Mouse (Mus musculus) layer of hippocampus, adult 18-20 months (tissue): ENCODE measurements around the gene Rad51c. TPM values are rescaled to one million over a fixed set of nuclear protein-coding genes. Genes with fewer than 3 reads are reported as not detected.
"Not testable (repeated sequence)": the region's sequence is repeated elsewhere in the genome, so short reads cannot be mapped to it uniquely, and the experiment has no call there.

Experiments used
- DNase-seq, 2 experiments: peaks; one replicate each; pipeline ENCODE4 v3.0.0; 2022; ENCODE audit warnings: low spot score in 2 of 2
- total RNA-seq, 2 experiments: library from RNA; stranded (reverse); gene quantifications; 2 replicates each; pipeline ENCODE4 v1.2.3; 2021

The Rad51c gene
- total RNA-seq, 2 experiments from 2014 or later: 4.5 to 4.6 TPM

DNA sequence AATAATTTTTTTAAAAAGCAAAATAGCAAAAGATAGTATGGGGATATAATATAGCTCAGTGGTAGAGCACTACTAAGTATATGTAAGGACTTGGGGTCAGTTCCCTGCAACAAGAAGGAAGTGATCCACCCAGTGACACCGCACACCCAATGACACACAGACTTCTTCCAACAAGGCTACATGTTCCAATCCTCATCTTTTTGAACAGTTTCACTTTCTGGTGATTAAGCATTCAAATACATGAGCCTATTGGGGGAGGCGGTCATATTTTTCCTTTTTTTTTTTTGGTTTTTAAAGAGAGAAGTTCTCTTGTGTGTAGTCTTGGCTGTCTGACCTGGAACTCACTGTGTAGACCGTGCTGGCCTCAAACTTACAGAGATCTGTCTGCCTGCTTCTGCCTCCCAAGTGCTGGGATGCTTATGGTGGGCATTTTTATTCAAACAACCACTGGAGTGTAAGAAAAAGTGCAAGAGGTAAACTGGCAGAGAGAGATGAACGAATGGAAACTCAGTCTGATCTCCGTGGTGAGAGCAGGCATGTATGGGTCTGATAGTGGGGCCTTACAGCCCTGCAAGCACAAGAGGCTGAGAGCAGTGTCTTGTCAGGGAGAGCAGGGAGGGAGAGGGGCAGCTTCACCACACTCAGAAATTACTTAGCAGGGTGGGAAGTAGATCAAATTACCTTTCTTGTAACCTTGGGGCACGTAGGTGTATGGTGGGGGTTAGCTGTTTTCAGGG is 28.3 kb upstream of the Rad51c start:
- DNase-seq: no peak

DNA sequence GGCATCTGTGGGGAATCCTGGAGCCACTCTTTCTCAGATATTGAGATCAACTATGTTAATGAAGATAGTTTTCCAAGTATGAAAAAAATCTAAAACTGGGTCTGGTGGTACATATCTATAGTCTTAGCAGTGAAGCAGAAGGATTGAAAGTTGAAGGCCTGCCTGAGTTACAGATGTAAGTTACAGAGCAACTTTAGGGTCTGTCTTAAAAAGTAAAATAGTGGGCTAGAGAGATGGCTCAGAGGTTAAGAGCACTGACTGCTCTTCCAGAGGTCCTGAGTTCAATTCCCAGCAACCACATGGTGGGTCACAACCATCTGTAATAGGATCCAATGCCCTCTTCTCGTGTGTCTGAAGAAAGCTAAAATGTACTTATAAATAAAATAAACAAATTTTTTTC is 27.7 kb upstream of the Rad51c start:
- DNase-seq: no peak

DNA sequence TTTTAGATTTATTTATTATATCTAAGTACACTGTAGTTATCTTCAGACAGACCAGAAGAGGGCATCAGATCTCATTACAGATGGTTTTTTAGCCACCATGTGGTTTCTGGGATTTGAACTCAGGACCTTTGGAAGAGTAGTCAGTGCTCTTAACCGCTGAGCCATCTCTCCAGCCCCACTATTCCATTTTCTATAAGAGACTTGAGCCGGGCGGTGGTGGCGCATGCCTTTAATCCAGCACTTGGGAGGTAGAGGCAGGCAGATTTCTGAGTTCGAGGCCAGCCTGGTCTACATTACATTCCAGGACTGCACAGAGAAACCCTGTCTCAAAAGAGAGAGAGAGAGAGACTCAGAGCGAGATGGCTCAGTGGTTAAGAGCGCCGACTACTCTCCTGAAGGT is 27.1 kb upstream of the Rad51c start:
- not testable (repeated sequence) for DNase-seq

DNA sequence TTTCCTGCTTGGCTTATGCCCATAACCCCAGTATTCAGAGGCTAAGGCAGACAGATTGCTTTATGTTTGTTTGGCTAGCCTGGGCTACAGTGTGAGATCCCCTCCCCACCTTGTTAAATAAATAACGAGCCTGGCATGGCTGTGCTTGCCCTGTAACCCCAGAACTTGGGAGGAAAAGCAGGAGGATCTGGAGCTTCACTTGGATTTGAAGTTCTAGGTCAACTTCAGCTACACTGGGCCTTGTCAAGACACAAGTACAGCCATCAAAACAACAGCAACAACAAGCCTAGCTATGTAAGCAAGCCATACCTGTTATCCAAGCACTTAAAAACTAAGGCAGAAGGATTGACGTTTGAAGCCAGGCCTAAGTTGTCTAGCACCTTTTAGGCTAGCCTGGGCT is 25.6 kb upstream of the Rad51c start:
- no peak for DNase-seq

DNA sequence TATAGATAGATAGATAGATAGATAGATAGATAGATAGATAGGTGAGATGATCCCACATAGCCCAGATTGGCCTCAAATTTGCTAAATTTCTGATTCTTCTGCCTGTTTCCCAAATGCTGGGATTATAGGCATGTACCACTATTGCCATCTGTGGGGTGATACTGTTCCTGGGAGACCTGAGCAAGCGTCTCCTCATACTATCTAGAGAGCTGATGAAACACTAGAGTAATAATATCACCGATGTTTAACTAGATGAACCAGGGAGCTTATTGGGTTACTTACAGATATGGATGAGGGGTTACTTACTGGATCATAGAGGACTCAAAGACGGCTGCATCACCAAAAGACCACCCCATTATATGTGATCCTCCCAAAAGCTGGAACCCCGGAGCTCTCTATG is 24.6 kb upstream of the Rad51c start:
- no peak for DNase-seq

DNA sequence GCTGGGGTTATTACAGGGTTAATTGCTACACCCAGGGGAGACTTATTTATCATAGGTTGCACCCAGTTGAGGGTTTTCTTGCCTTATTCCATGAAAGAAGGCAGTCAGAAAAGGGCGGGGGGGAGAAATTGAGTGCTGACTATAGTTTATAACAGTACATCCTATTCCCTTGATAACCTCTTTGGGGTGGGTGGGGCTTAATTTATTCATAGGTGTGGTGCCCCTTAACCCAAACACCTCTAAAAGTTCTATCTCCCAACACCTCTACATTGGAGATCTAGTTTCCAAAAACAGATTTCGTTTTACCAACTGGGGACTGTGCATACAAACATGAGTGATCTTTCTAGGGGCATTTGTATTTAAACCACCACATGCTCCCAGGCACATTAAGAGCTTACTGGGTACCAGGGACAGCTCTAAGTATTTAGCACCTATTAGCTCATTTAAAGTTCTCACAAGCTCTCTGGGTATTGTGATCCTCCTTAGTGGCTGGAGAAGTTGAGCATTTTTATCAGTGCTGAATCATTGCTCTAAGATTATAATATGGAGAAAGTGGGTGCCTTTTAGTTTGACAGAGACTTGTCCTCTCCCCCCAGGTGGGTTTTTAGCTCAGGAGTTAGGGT is 23.4 kb upstream of the Rad51c start:
- DNase-seq: no peak

DNA sequence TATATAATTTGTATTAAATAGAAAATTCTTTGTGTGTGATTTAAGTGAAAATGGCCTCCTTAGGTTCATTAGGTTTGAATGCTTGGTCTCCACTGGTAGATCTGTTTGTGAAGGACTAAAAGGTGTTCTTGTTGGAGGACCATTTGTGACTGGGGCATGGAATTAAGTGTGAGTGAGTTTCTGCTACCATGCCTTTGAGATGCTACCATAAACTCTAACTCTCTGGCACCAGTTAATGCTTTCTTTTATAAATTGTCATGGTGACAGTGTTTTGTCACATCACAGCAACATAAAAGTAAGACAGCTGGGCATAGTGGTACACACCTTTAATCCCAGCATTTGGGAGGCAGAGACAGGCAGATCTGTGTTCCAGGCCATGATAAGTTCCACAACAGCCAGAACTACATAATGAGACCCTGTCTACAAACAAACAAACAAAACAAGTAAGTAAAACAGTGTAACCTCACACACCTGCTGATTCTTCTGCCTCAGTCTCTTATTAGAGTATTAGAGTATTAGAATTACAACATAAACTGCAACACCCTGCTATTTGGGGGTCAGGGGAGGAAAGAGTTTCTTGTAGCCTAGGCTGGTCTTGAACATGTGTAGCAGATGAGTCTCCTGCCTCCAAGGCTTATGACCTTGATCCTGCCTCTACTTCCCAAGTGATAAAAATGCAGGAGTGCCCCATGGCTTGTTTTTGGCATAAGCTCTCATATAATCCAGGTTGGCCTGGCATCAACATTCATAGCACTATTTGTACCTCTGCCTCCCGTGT is 22.7 kb upstream of the Rad51c start:
- no peak for DNase-seq

DNA sequence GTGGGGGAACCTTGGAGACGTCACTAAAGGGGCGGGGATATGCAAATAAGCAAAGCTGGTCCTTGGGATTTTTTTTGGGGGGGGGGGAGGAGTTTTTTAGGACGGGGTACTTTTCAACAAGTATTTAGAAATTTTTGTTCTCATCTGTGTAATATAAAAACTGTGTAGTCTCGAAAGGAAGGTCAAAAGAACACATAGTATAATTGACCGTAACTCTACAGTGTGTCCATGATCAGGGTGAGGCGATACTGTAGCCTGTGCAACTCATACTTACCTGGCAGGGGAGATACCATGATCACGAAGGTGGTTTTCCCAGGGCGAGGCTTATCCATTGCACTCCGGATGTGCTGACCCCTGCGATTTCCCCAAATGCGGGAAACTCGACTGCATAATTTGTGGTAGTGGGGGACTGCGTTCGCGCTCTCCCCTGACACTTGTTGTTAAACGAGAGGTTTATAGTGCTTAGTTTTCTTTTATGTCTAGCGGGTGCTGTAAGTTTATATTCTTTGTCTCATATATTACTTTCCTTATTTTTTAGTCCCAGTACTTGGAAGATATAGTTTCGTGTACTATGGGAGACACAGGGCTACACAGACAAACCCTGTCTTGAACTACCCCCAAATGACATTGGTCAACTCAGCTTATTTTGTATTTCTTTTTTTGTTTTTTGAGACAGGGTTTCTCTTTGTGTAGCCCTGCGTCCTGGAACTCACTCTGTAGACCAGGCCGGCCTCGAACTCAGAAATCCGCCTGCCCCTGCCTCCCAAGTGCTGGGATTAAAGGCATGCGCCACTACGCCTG is 21.9 kb upstream of the Rad51c start:
- DNase-seq: peak; percentile 75 to 88

DNA sequence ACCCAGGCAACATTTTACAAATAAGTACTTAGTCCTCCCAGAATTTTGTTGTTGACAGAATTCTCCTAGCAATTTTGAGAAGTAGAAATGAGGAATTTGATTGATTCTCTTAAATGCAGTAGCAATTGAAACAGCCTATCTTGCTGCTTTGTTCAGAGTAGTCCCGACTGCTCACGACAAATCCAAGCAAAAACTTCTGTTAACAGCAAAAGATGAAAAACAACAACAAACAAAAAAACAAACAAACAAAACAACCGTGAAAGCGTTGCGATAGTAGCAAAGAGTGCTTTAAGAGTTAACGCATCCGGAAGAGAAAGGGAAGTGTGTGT is 21.3 kb upstream of the Rad51c start:
- DNase-seq: no peak

DNA sequence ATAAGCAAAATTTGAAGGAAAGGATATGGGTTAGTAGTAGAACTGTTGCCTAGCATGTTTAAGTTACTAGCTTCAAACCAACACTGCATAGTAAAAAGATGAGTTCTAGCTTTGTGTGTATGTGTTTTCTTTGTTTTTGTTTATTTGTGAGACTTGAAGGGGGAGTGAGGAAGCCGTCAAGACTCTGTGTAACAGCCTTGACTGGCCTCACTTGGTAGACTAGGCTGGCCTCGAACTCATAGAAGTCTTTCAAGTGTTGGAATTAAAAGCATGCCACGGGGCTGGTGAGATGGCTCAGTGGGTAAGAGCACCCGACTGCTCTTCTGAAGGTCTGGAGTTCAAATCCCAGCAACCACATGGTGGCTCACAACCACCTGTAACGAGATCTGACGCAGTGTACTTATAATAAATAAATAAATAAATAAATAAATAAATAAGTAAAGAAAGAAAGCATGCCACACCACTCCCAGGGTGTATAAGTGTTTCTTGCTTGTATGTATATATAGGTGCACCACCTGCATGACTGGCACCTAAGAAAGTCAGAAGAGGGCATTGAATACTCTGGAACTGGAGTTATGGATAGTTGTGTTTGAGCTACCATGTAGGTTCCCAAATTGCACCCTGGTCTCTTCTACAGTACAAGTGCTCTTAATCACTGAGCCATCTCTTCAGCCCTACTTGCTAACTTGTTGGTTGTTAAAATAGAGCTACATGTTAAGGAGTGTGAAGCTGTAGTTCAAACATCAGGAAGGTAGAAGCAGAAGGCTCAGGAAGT is 19.0 kb upstream of the Rad51c start:
- DNase-seq: no peak

DNA sequence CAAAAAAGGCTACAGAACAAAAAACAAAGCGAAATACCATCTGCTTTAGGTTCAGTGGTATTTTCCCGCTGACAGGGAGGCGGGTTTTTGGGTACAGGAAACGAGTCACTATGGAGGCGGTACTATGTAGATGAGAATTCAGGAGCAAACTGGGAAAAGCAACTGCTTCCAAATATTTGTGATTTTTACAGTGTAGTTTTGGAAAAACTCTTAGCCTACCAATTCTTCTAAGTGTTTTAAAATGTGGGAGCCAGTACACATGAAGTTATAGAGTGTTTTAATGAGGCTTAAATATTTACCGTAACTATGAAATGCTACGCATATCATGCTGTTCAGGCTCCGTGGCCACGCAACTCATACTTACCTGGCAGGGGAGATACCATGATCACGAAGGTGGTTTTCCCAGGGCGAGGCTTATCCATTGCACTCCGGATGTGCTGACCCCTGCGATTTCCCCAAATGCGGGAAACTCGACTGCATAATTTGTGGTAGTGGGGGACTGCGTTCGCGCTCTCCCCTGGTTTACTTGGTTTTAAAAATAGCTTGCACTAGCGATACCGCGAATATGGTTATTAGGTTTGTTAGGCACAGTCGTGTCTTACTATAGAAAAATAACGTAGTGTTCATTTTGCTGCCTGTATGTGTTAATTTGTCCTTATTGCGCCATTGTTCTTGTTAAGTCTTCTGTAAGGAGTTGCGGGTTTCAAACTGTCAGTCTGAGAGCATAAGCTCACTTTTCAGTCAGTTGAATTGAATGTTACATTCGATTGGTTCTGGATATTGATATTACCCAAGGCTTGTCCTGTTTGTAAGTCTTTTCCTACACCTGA is 18.0 kb upstream of the Rad51c start:
- DNase-seq: peak; percentile 88 to 93

DNA sequence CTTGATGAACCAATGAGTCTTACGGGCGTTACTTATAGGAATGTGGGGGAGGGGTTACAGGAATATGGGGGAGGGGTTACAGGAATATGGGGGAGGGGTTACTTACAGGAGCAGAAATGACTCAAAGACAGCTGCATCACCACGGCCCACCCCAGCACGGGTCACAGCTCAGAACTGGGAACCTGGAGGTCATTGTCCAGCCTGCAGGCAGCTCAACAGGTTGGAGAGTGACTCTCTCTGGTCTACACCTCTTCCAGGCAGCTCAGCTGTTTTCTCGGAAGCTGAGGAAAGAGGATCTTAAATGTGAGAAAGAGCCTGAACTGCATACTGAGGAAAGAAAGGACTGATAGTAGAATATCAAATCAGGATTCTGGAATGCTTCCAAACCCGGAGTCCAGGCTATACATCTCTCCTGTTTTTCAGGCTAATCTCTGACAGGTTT is 17.0 kb upstream of the Rad51c start:
- DNase-seq: no peak

DNA sequence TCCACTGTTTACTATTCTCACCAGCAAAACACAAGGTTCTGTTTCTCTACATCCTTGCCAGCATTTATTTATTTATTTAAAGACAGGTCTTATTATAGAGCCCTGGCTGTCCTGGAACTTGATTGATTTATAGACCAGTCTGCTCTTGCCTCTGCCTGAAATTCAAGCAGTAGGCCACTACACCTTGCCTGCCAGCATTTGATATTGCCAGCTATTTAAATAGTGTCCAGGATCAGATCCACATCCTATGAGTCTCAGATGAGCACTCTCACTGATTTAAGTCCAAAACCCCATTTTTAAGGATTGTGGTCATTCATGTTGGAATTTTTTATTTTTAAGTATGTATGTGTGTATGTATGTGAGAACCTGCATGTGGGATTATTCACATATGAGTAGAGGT is 16.1 kb upstream of the Rad51c start:
- no peak for DNase-seq

DNA sequence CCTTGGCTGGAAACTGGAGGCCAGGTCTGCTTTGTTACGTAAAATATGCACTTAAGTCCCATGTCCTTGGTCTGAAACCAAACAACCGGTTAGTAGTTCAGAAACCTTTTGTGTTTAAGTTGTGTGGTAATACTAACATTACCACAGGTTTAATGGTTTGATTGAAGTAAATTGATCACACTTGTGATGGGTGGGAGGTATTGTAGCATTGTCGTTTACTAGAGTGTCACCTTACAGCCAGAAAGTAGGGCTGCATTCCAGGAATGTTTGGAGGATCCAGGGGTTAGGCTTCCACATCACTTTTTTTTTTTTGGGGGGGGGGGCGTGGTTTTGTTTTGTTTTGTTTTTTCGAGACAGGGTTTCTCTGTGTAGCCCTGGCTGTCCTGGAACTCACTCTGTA is 11.4 kb upstream of the Rad51c start:
- DNase-seq: no peak

DNA sequence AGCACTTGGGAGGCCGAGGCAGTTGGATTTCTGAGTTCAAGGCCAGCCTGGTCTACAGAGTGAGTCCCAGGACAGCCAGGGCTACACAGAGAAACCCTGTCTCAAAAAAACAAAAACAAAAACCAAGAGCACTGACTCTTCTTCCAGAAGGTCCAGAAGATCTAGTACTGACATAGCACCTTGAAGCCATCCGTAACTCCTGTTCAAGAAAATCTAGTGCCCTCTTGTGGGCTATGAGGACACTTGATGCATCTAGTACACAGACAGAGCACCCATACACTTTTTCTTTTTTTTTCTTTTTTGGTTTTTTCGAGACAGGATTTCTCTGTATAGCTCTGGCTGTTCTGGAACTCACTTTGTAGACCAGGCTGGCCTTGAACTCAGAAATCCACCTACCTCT is 8.7 kb upstream of the Rad51c start:
- not testable (repeated sequence) for DNase-seq

DNA sequence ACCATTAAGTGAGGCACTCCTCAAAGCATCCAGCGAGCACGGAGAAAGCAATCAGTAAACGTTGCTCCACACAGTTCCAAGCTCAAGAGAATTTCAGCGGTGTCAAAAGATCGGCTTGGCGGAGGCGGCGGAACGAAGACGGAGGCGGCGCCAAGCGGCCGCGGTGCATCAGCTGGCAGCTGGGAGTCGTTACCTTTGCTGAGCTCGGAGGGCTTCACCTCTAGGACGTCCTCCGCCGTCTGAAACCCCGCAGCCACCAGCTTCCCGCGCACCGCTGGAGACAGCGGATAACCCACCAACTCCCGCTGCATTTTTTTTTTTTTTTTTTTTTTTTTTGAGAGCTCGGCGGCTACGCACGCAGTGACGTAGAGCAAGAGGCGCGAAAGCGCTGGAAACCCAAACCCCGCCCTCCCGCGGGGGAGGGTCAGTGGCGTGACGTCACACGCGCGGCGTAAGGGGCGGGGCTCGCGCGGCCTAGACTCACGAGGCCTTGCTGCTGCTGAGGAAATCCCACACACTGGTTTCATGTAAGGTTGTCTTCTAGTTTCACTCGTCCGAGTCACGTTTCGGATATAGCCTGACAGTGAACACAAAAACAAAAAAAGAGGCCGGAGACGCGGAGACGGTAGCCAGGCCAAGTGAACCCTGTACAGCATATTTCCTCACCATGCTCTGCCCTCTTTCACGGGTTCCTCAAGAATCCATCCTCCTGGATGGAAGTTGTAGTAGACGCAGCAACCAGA is 472 bp downstream of the Rad51c start:
- DNase-seq: peak; percentile 94 to 96

DNA sequence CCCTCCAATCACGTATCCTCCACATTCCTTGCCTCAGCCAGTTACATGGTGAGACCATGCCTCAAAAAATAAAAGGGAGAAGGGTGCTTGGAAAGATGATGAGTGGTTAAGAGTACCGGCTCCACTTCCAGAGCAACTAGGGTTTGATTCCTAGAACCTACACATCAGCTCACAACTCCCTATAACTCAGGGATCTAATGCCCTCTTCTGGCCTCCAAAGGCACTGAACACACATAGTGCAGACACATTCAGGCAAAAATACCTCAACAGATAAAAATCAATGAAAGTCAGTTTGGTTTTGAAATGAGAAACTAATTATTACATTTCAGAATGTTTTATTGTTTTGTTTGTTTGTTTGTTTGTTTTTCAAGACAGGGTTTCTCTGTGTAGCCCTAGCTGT is 6.4 kb downstream of the Rad51c start:
- no peak for DNase-seq

DNA sequence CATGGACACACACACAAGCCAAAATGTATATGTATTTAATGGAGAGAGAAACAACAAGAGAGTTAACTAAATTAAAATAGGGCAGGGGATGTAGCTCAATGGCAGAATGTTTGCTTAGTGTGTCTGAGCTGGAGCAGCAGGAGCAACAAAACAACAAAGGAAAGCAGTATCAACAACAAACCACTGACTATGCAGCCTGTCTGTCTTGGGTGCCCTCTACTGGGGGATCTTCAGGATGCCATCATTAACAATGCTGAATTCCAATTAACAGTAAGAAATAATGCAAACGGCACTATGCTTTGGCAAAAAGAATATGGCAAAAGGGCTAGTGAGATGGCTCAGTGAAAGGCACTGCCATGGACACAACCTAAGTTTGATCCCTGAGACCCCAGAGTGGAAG is 10.9 kb downstream of the Rad51c start:
- peak in 1 of 2 experiments; percentile 81 for DNase-seq

DNA sequence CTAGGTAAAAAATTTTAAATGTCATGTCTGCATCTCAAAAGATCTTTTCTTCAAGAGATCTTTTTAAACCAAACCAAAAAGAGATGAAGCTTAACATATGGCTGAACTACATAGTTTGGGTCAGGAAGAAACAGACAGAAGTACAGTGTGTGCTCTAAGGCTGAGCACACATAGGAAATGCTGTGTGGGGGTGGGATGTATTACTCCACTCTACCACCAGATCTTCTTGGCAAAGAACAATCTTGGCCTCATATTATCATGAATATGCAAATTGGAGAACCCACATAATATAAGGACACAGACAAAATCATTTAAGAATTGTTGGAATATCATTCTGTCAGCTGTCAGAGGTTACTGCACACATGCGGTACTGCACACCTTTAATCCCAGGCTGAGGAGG is 19.1 kb downstream of the Rad51c start:
- peak; percentile 35 to 66 for DNase-seq
